Mouse (Mus musculus): ENCODE data around the gene Gm38394. TPM values are rescaled to one million over a fixed set of nuclear protein-coding genes. Genes with fewer than 3 reads are reported as not detected.

Gm38394 gene
- polyA plus RNA-seq, 1 experiment from 2014 or later = 2.7 TPM

DNA sequence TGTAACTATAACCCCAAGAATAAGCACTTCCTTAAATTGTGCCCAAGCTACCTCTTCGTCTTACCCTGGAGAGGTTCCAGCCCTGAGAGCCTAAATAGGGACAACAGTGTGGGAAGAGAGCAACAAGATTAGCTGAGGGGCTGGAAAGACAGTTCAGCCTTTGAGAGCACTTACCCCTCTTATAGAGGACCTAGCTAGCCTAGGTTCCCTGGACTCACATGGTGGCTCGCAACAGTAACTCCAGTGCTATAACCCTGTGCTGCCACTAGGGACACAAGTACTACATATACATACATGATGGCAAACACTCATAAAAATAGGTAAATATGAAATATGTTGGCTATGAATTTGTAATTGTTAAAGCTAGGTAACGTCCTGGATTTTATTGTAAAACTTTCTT lies 47.3 kb downstream of the Gm38394 start:
- Histone ChIP-seq H3K9me3 (replicated peaks) (no peaks in the 10 kb centered on the region), H3K36me3 (peaks cover 34% of the 10 kb centered on the region), H3K27ac (replicated peaks) (no peak overlapping the region), H3K4me2 (no peak overlapping the region), H3K9ac (replicated peaks) (no peak overlapping the region), H3K4me1 (peaks cover 9% of the 10 kb centered on the region), H3K4me3 (replicated peaks) (no peak overlapping the region), H3K27me3 (replicated peaks) (no peaks in the 10 kb centered on the region)
- no peak for ATAC-seq (ENCODE audit: low FRiP score)
- WGBS = 78% methylated on average over 3 of the region's 3 CpGs

DNA sequence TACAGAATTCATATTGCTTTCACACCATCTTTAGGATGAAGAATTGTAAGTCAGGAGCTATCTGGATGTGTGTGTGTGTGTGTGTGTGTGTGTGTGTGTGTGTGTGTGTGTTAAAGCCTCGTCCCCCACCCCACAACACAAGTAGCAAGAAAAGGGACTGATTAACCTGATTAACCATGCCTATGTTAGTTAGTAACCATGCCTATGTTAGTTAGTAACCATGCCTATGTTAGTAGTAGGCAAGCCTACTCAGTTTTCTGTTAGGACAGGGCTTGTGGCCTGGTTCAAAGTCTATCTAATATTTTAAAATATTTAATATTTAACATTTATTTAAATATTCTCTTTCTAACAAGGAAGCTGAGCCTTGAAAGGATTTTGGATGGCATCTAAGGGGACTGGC lies 49.7 kb downstream of the Gm38394 start:
- no peak overlapping the region for H3K4me3 ChIP-seq (replicated peaks)
- no peak overlapping the region for H3K27ac ChIP-seq (replicated peaks)
- no peaks in the 10 kb centered on the region for H3K27me3 ChIP-seq (replicated peaks)
- peaks cover 16% of the 10 kb centered on the region for H3K4me1 ChIP-seq
- peaks cover 31% of the 10 kb centered on the region for H3K36me3 ChIP-seq
- 62% methylated on average over 1 of the region's 1 CpGs for WGBS
- no peak overlapping the region for H3K9ac ChIP-seq (replicated peaks)
- no peaks in the 10 kb centered on the region for H3K9me3 ChIP-seq (replicated peaks)
- no peak overlapping the region for H3K4me2 ChIP-seq
- no peak for ATAC-seq (ENCODE audit: low FRiP score)

DNA sequence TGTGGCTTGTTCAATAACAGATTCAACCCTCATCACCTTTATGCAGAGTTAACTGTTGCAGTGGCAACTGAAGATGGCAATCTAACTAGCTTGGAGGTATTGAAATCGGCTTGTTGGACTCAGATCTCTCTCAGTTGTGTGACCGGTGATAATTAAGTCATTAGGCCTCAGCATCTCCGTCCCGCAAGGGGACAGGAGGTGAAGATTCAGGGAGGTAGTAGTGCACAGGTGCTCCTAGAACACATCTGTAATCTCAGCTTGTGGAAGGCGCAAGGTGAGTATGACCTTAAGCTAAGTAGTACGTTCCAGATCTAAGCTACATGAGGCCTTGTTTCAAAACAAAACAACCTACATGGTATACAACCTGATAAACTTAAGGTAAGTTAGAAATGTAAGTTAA lies 50.5 kb downstream of the Gm38394 start:
- Histone ChIP-seq H3K4me2 (peak overlapping the region; percentile 25; the same call in 1 of the 2 replicates), H3K4me1 (peaks cover 16% of the 10 kb centered on the region), H3K4me3 (replicated peaks) (peak overlapping the region; percentile 96; the same call in 1 of the 2 replicates), H3K9ac (replicated peaks) (no peak overlapping the region; the same call in 1 of the 2 replicates), H3K27ac (replicated peaks) (no peak overlapping the region), H3K36me3 (peaks cover 33% of the 10 kb centered on the region), H3K9me3 (replicated peaks) (no peaks in the 10 kb centered on the region), H3K27me3 (replicated peaks) (no peaks in the 10 kb centered on the region)
- 56% methylated on average over 6 of the region's 6 CpGs for WGBS
- peak; percentile 7 for ATAC-seq (ENCODE audit: low FRiP score)

DNA sequence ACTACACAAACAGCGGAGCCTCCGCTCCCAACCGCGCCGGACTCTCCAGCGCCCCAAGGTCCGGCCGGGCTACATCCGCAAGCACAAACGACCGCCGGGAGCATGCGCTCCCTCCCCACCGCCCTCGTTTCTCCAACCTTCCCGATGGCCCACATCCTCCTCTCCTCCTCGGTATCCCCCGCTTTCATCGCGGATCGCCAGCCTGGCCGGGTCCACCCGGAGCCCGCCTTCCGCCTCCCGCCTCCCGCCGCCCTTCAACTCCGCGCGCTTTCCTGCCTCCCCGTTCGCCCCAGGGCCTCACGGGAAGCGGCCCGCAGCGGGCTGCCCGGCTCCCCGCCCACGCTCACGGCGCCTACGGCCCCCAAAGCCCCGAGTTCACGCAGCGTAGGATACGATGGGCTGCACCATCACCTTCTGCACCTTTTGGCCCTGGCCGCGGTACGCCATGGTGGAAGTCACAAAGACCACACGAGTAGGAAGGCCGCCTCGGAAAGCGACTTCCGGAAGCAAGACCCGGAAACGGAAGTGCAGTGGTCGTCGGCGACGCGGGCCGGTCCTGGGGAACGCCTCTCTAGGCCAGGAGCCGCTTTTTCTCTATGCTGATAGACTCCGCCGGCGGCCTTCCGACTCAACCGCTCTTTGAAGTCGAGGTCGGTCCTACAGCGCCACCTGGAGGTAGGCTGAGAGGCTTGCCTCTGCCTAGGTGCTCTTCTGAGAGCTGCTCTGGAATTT lies 51.2 kb downstream of the Gm38394 start, which contains the start of gene Snrpe:
Gene Snrpe, minus strand, starts transcription at position 521 of the 732 bp plus-strand sequence.
- peak; percentile 98 for ATAC-seq (ENCODE audit: low FRiP score)
- Histone ChIP-seq H3K9me3 (replicated peaks) (no peaks in the 10 kb centered on the region), H3K4me3 (replicated peaks) (peak within 1 kb of the TSS; percentile 96), H3K9ac (replicated peaks) (peak within 1 kb of the TSS; percentile 97), H3K4me2 (peak within 1 kb of the TSS; percentile 68), H3K27ac (replicated peaks) (peak within 1 kb of the TSS; percentile 92), H3K27me3 (replicated peaks) (no peaks in the 10 kb centered on the region), H3K36me3 (peaks cover 36% of the 10 kb centered on the region), H3K4me1 (peaks cover 16% of the 10 kb centered on the region)
- WGBS = under 1% methylated on average over 73 of the region's 73 CpGs

DNA sequence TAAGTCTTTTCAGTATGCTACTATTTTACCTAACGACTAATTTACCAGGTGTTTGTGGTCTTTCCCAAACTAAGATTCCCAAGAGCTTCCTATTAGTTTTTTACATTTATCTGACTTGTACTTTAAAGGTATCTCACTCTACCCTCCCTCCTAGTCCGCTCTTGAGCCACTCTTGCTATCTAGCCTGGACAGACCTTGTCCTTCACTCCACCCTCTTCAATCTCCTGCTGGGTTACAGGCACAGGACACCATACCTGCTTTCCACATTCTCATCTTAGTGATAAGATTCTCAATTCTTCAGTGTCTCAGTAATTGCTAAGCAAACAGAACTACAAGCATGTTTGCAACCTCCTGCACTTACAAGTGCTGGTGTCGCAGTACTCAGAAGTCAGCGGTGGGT lies 57.9 kb downstream of the Gm38394 start:
- 98% methylated on average over 4 of the region's 4 CpGs for WGBS
- Histone ChIP-seq H3K27me3 (replicated peaks) (no peaks in the 10 kb centered on the region), H3K27ac (replicated peaks) (no peak overlapping the region), H3K9me3 (replicated peaks) (no peaks in the 10 kb centered on the region), H3K4me3 (replicated peaks) (no peak overlapping the region), H3K4me1 (peaks cover 3% of the 10 kb centered on the region; the same call in 1 of the 2 replicates), H3K4me2 (no peak overlapping the region), H3K9ac (replicated peaks) (no peak overlapping the region), H3K36me3 (peaks cover 72% of the 10 kb centered on the region)
- no peak for ATAC-seq (ENCODE audit: low FRiP score)

DNA sequence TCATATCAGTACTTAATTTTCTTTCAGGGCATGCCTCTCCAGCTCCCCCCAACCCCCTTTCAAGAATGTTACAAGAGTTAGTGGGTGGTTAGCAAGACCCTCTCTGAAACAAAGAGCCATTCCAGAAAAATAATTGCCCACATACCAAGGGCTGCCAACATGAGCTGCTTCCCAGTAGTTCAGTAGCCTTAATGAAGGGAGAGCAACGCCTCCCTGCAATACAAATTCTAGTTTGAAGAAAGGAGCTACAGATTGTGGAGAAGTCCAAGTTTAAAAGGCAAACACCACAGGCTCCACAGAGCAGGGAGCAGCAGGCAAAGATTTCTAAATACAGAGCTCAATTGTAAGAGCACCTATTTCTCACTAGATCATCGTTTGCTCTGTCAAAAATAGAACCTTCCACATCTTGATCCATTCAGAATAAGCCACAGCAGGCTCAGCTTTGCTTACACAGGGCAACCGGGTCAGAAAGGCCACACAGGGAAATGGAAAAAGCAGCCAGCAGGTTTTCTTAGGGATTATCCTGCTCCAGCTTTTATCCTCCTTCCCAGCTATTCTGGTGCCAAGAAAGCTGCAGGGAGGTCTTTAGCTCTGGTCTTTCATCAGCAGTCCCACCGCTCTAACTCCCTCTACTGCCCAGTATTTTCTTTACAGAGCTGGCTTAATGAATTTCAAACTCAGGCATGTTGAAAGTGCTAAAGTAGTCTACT lies 64.7 kb downstream of the Gm38394 start:
- peak; percentile 85 for ATAC-seq (ENCODE audit: low FRiP score)
- no peak overlapping the region for H3K4me2 ChIP-seq
- peaks cover 6% of the 10 kb centered on the region for H3K36me3 ChIP-seq
- no peak overlapping the region for H3K9ac ChIP-seq (replicated peaks)
- H3K27ac ChIP-seq (replicated peaks) = peak overlapping the region; percentile 79
- H3K9me3 ChIP-seq (replicated peaks) = no peaks in the 10 kb centered on the region
- no peaks in the 10 kb centered on the region for H3K27me3 ChIP-seq (replicated peaks)
- 17% methylated on average over 4 of the region's 4 CpGs for WGBS
- peaks cover 15% of the 10 kb centered on the region for H3K4me1 ChIP-seq
- no peak overlapping the region for H3K4me3 ChIP-seq (replicated peaks)

DNA sequence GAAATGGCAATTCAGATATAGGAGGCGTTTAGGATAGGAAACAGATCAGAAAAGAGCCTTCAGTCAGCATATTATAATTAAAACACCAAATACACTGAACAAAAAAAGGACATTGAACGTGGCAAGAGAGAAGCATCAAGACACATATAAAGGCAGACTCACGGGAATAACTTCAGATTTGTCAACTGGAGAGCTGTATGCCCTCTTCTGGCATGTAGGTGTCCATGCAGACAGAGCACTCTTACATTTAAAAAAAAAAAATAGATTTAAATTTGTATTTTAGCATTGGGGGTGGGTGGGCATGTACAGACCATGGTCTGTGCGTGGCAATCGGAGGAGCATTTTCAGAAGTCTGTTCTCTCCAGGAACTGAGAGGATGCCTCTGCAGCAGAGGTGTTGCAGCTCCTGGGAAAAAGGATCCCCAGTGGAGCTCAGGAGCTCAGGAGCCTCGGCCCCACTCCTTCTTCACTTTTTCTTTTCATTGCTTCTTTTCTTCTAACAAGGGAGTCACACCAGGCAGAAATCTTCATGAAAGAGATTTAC lies 75.1 kb downstream of the Gm38394 start:
- WGBS = 74% methylated on average over 6 of the region's 6 CpGs
- no peak overlapping the region for H3K4me3 ChIP-seq (replicated peaks)
- no peak for ATAC-seq (ENCODE audit: low FRiP score)
- H3K4me2 ChIP-seq = no peak overlapping the region
- no peak overlapping the region for H3K27ac ChIP-seq (replicated peaks)
- no peaks in the 10 kb centered on the region for H3K4me1 ChIP-seq
- H3K27me3 ChIP-seq (replicated peaks) = no peaks in the 10 kb centered on the region
- no peak overlapping the region for H3K9ac ChIP-seq (replicated peaks)
- no peaks in the 10 kb centered on the region for H3K36me3 ChIP-seq
- no peaks in the 10 kb centered on the region for H3K9me3 ChIP-seq (replicated peaks)

DNA sequence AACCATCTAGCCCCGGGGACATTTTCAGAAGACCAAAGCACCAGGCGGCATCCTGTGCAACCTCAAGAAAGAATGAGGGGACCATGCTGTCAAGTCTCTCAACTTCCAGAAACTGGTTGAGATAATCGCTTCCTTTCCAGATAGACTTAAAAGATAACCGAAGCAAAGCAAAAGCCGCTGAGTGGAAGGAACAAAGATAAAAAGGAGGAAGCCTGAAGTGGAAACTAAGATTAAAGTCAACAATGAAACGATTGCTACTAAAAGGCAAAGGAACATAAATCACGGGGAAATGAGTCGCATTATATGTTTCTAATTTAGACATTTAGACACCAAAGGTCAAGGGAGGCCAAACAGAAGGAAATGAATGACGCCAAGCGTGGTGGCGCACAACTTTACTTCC lies 89.8 kb downstream of the Gm38394 start:
- Histone ChIP-seq H3K27ac (replicated peaks) (no peak overlapping the region), H3K4me1 (no peaks in the 10 kb centered on the region), H3K9me3 (replicated peaks) (no peaks in the 10 kb centered on the region; the same call in 1 of the 2 replicates), H3K9ac (replicated peaks) (no peak overlapping the region), H3K36me3 (no peaks in the 10 kb centered on the region), H3K4me2 (no peak overlapping the region), H3K27me3 (replicated peaks) (no peaks in the 10 kb centered on the region), H3K4me3 (replicated peaks) (no peak overlapping the region)
- no peak for ATAC-seq (ENCODE audit: low FRiP score)
- WGBS = 88% methylated on average over 11 of the region's 11 CpGs

Other genes starting within 250 kb of the Gm38394 start
- gene Sox13, start 236.9 kb downstream of the Gm38394 start, polyA plus RNA-seq (2015; fragmentation: Nextera tagmentation; extraction: Ambion mirVana) = 4.0 and 6.7 TPM in 2 replicates
- 412 and 440 TPM in 2 replicates for gene Snrpe, start 51.0 kb downstream of the Gm38394 start, polyA plus RNA-seq (2015; fragmentation: Nextera tagmentation; extraction: Ambion mirVana)
- gene Zbed6, start 433 bp downstream of the Gm38394 start, polyA plus RNA-seq (2015; fragmentation: Nextera tagmentation; extraction: Ambion mirVana) = not detected in 2 replicates
- 0.26 and 2.5 TPM in 2 replicates for gene Lax1, start 28.8 kb upstream of the Gm38394 start, polyA plus RNA-seq (2015; fragmentation: Nextera tagmentation; extraction: Ambion mirVana)
- gene Atp2b4, start 139.7 kb upstream of the Gm38394 start, polyA plus RNA-seq (2015; fragmentation: Nextera tagmentation; extraction: Ambion mirVana) = 13.6 and 17.1 TPM in 2 replicates
- gene Optc, start 246.7 kb upstream of the Gm38394 start, polyA plus RNA-seq (2015; fragmentation: Nextera tagmentation; extraction: Ambion mirVana) = 2.0 and 2.8 TPM in 2 replicates

All from neural tube, embryonic 15.5 days (tissue).